Mouse (Mus musculus): Measurements from ENCODE around the gene B3galnt1. TPM values are rescaled to one million over a fixed set of nuclear protein-coding genes. Genes with fewer than 3 reads are reported as not detected.

B3galnt1 gene
- polyA plus RNA-seq, 1 experiment from 2014 or later = 44.2 TPM

- Histone ChIP-seq H3K9ac (ENCODE audit: low read length) (no peak overlapping the region), H3K4me2 (ENCODE audit: low read depth) (no peak overlapping the region), H3K27ac (ENCODE audit: low read depth, low read length) (no peak overlapping the region), H3K4me1 (ENCODE audit: control insufficient read depth, insufficient read depth, low read length) (peaks cover 5% of the 10 kb centered on the region), H3K27me3 (ENCODE audit: control insufficient read depth, insufficient read depth, low read length) (no peaks in the 10 kb centered on the region), H3K4me3 (ENCODE audit: low read depth, low read length) (no peak overlapping the region), H3K36me3 (ENCODE audit: control insufficient read depth, insufficient read depth, low read length) (no peaks in the 10 kb centered on the region), H3K9me3 (ENCODE audit: control insufficient read depth, low read length) (no peaks in the 10 kb centered on the region)
- DNase-seq (ENCODE audit: low spot score) (no peak), ATAC-seq (ENCODE audit: insufficient read depth, low FRiP score, low TSS enrichment) (peak; percentile 67)
- WGBS = 63% methylated on average over 10 of the region's 10 CpGs
These were observed 63.3 kb downstream of the B3galnt1 start for GRCm38 (mm10) chr3:69535486-69535885.

- H3K36me3 ChIP-seq (ENCODE audit: control insufficient read depth, insufficient read depth, low read length) = no peaks in the 10 kb centered on the region
- peaks cover 5% of the 10 kb centered on the region for H3K4me1 ChIP-seq (ENCODE audit: control insufficient read depth, insufficient read depth, low read length)
- ATAC-seq (ENCODE audit: insufficient read depth, low FRiP score, low TSS enrichment) (no peak), DNase-seq (ENCODE audit: low spot score) (no peak)
- no peak overlapping the region for H3K4me3 ChIP-seq (ENCODE audit: low read depth, low read length)
- H3K9ac ChIP-seq (ENCODE audit: low read length) = no peak overlapping the region
- H3K27me3 ChIP-seq (ENCODE audit: control insufficient read depth, insufficient read depth, low read length) = no peaks in the 10 kb centered on the region
- 66% methylated on average over 4 of the region's 4 CpGs for WGBS
- H3K9me3 ChIP-seq (ENCODE audit: control insufficient read depth, low read length) = no peaks in the 10 kb centered on the region
- no peak overlapping the region for H3K27ac ChIP-seq (ENCODE audit: low read depth, low read length)
- H3K4me2 ChIP-seq (ENCODE audit: low read depth) = no peak overlapping the region
These were observed 66.1 kb downstream of the B3galnt1 start for GRCm38 (mm10) chr3:69532687-69533086.

- H3K4me2 ChIP-seq (ENCODE audit: low read depth) = no peak overlapping the region
- H3K27me3 ChIP-seq (ENCODE audit: control insufficient read depth, insufficient read depth, low read length) = no peaks in the 10 kb centered on the region
- DNase-seq (ENCODE audit: low spot score) (no peak), ATAC-seq (ENCODE audit: insufficient read depth, low FRiP score, low TSS enrichment) (no peak)
- no peaks in the 10 kb centered on the region for H3K9me3 ChIP-seq (ENCODE audit: control insufficient read depth, low read length)
- H3K4me3 ChIP-seq (ENCODE audit: low read depth, low read length) = no peak overlapping the region
- H3K36me3 ChIP-seq (ENCODE audit: control insufficient read depth, insufficient read depth, low read length) = no peaks in the 10 kb centered on the region
- H3K9ac ChIP-seq (ENCODE audit: low read length) = no peak overlapping the region
- H3K4me1 ChIP-seq (ENCODE audit: control insufficient read depth, insufficient read depth, low read length) = peaks cover 3% of the 10 kb centered on the region
- 95% methylated on average over 9 of the region's 9 CpGs for WGBS
- H3K27ac ChIP-seq (ENCODE audit: low read depth, low read length) = no peak overlapping the region
These were observed 67.2 kb downstream of the B3galnt1 start for GRCm38 (mm10) chr3:69531511-69531910.

GRCm38 (mm10) chr3:69529576-69529975 lies 69.2 kb downstream of the B3galnt1 start:
- ATAC-seq (ENCODE audit: insufficient read depth, low FRiP score, low TSS enrichment) = no peak
- 83% methylated on average over 7 of the region's 7 CpGs for WGBS
- Histone ChIP-seq H3K27me3 (ENCODE audit: control insufficient read depth, insufficient read depth, low read length) (no peaks in the 10 kb centered on the region), H3K36me3 (ENCODE audit: control insufficient read depth, insufficient read depth, low read length) (no peaks in the 10 kb centered on the region), H3K4me1 (ENCODE audit: control insufficient read depth, insufficient read depth, low read length) (no peaks in the 10 kb centered on the region), H3K9ac (ENCODE audit: low read length) (no peak overlapping the region), H3K4me2 (ENCODE audit: low read depth) (no peak overlapping the region), H3K9me3 (ENCODE audit: control insufficient read depth, low read length) (no peaks in the 10 kb centered on the region), H3K27ac (ENCODE audit: low read depth, low read length) (no peak overlapping the region), H3K4me3 (ENCODE audit: low read depth, low read length) (no peak overlapping the region)
- DNase-seq (ENCODE audit: low spot score) = no peak

GRCm38 (mm10) chr3:69527384-69527783 lies 71.4 kb downstream of the B3galnt1 start:
- 93% methylated on average over 1 of the region's 1 CpGs for WGBS
- Histone ChIP-seq H3K9ac (ENCODE audit: low read length) (no peak overlapping the region), H3K27me3 (ENCODE audit: control insufficient read depth, insufficient read depth, low read length) (no peaks in the 10 kb centered on the region), H3K27ac (ENCODE audit: low read depth, low read length) (no peak overlapping the region), H3K9me3 (ENCODE audit: control insufficient read depth, low read length) (no peaks in the 10 kb centered on the region), H3K4me1 (ENCODE audit: control insufficient read depth, insufficient read depth, low read length) (no peaks in the 10 kb centered on the region), H3K36me3 (ENCODE audit: control insufficient read depth, insufficient read depth, low read length) (no peaks in the 10 kb centered on the region), H3K4me2 (ENCODE audit: low read depth) (no peak overlapping the region), H3K4me3 (ENCODE audit: low read depth, low read length) (no peak overlapping the region)
- no peak for DNase-seq (ENCODE audit: low spot score)
- no peak for ATAC-seq (ENCODE audit: insufficient read depth, low FRiP score, low TSS enrichment)

- H3K9ac ChIP-seq (ENCODE audit: low read length) = no peak overlapping the region
- H3K4me1 ChIP-seq (ENCODE audit: control insufficient read depth, insufficient read depth, low read length) = no peaks in the 10 kb centered on the region; the same call in 1 of the 2 replicates
- no peak overlapping the region for H3K4me2 ChIP-seq (ENCODE audit: low read depth)
- H3K9me3 ChIP-seq (ENCODE audit: control insufficient read depth, low read length) = no peaks in the 10 kb centered on the region
- no peak for ATAC-seq (ENCODE audit: insufficient read depth, low FRiP score, low TSS enrichment)
- WGBS = 76% methylated on average over 8 of the region's 8 CpGs
- no peak overlapping the region for H3K4me3 ChIP-seq (ENCODE audit: low read depth, low read length)
- H3K27ac ChIP-seq (ENCODE audit: low read depth, low read length) = no peak overlapping the region
- no peak for DNase-seq (ENCODE audit: low spot score)
- H3K36me3 ChIP-seq (ENCODE audit: control insufficient read depth, insufficient read depth, low read length) = no peaks in the 10 kb centered on the region
- no peaks in the 10 kb centered on the region for H3K27me3 ChIP-seq (ENCODE audit: control insufficient read depth, insufficient read depth, low read length)
These were observed 73.7 kb downstream of the B3galnt1 start for GRCm38 (mm10) chr3:69525072-69525529.

GRCm38 (mm10) chr3:69524356-69525071 lies 74.2 kb downstream of the B3galnt1 start:
- H3K27me3 ChIP-seq (ENCODE audit: control insufficient read depth, insufficient read depth, low read length) = no peaks in the 10 kb centered on the region
- H3K4me3 ChIP-seq (ENCODE audit: low read depth, low read length) = no peak overlapping the region
- no peak overlapping the region for H3K27ac ChIP-seq (ENCODE audit: low read depth, low read length)
- no peak overlapping the region for H3K9ac ChIP-seq (ENCODE audit: low read length)
- 89% methylated on average over 8 of the region's 8 CpGs for WGBS
- no peak for DNase-seq (ENCODE audit: low spot score)
- ATAC-seq (ENCODE audit: insufficient read depth, low FRiP score, low TSS enrichment) = no peak
- no peaks in the 10 kb centered on the region; the same call in 1 of the 2 replicates for H3K4me1 ChIP-seq (ENCODE audit: control insufficient read depth, insufficient read depth, low read length)
- H3K36me3 ChIP-seq (ENCODE audit: control insufficient read depth, insufficient read depth, low read length) = no peaks in the 10 kb centered on the region
- no peaks in the 10 kb centered on the region for H3K9me3 ChIP-seq (ENCODE audit: control insufficient read depth, low read length)
- no peak overlapping the region for H3K4me2 ChIP-seq (ENCODE audit: low read depth)

Other genes starting within 250 kb of the B3galnt1 start
- gene Nmd3, start 123.0 kb upstream of the B3galnt1 start, polyA plus RNA-seq (2014; fragmentation: Nextera tagmentation; extraction: Ambion mirVana) = 144 and 150 TPM in 2 replicates

Measured in neural tube, embryonic 11.5 days (tissue).